In genomic region chr1:53224775-53225174, GRCm38 (mm10) we compare ENCODE assay signal across 26 mouse cellular contexts. TPM values are rescaled to one million over a fixed set of nuclear protein-coding genes. Genes with fewer than 3 reads are reported as not detected.
DNase-seq lines count a peak whose midpoint lies in the region; ATAC-seq and TF ChIP-seq lines count a peak whose summit lies in the region.
"Had no signal": no experiment of that assay in that cellular context is flagged by ENCODE, and none has a peak within 500 bp of the region (broad histone marks: within the 10 kb centered on the region; RNA-seq: fewer than 3 reads in every experiment).

No protein-coding gene starts in this region.

- no peak overlapping the region for H3K9ac ChIP-seq in forebrain, embryonic 15.5 days (replicated peaks)
- H3K9ac ChIP-seq in neural tube, embryonic 12.5 days = no peak overlapping the region
- H3K9ac ChIP-seq: embryonic facial prominence, embryonic 12.5 days; heart, embryonic 15.5 days; hindbrain, embryonic 13.5 days had no signal

- no peaks in the 10 kb centered on the region for H3K9me3 ChIP-seq in forebrain, embryonic 15.5 days
- no peaks in the 10 kb centered on the region for H3K9me3 ChIP-seq in forebrain, embryonic 10.5 days
- no peaks in the 10 kb centered on the region for H3K9me3 ChIP-seq in neural tube, embryonic 12.5 days
- H3K9me3 ChIP-seq: embryonic facial prominence, embryonic 12.5 days; heart, embryonic 10.5 days; heart, embryonic 15.5 days; hindbrain, embryonic 13.5 days had no signal

- no peak overlapping the region for H3K4me2 ChIP-seq in forebrain, embryonic 15.5 days (replicated peaks)
- H3K4me2 ChIP-seq in neural tube, embryonic 12.5 days (replicated peaks) = no peak overlapping the region
- H3K4me2 ChIP-seq: embryonic facial prominence, embryonic 12.5 days; heart, embryonic 15.5 days; hindbrain, embryonic 13.5 days had no signal

- no peak overlapping the region for H3K4me3 ChIP-seq in forebrain, embryonic 15.5 days
- no peak overlapping the region for H3K4me3 ChIP-seq in forebrain, embryonic 10.5 days
- H3K4me3 ChIP-seq in gastrocnemius, adult 2 months = no peak overlapping the region
- no peak overlapping the region for H3K4me3 ChIP-seq in neural tube, embryonic 12.5 days
- H3K4me3 ChIP-seq in lung, adult 2 months (replicated peaks; ENCODE audit: extremely low read depth, low read depth, low read length) = no peak overlapping the region
- H3K4me3 ChIP-seq: embryonic facial prominence, embryonic 12.5 days; heart, embryonic 10.5 days; heart, embryonic 15.5 days; hindbrain, embryonic 13.5 days had no signal

- 0 out of 2 replicates have a peak, but pooled peaks have one; percentile 48 for ATAC-seq in forebrain, embryonic 15.5 days (replicated peaks)
- peak; percentile 48; the same call in 1 of the 2 replicates for ATAC-seq in neural tube, embryonic 12.5 days (ENCODE audit: low FRiP score, low read depth)

- no peaks in the 10 kb centered on the region for H3K27me3 ChIP-seq in forebrain, embryonic 15.5 days
- H3K27me3 ChIP-seq in forebrain, embryonic 10.5 days (ENCODE audit: poor library complexity, severe bottlenecking) = no peaks in the 10 kb centered on the region
- H3K27me3 ChIP-seq in neural tube, embryonic 12.5 days (replicated peaks) = no peaks in the 10 kb centered on the region
- H3K27me3 ChIP-seq: embryonic facial prominence, embryonic 12.5 days; heart, embryonic 15.5 days; hindbrain, embryonic 13.5 days had no signal

- no peak for TF ChIP-seq POLR2A in brain, embryonic 14.5 days (IDR thresholded peaks at IDR 0.05; ENCODE audit: borderline replicate concordance, extremely low read depth, insufficient read depth, insufficient read length, poor library complexity, severe bottlenecking)
- no peak for TF ChIP-seq POLR2A in lung, adult 2 months (IDR thresholded peaks at IDR 0.05; ENCODE audit: borderline replicate concordance, extremely low read depth, low read depth, low read length)

- H3K4me1 ChIP-seq in forebrain, embryonic 15.5 days = no peaks in the 10 kb centered on the region
- no peaks in the 10 kb centered on the region for H3K4me1 ChIP-seq in forebrain, embryonic 10.5 days
- no peaks in the 10 kb centered on the region for H3K4me1 ChIP-seq in neural tube, embryonic 12.5 days
- H3K4me1 ChIP-seq in lung, adult 2 months (ENCODE audit: control insufficient read depth, insufficient read depth, low read length) = no peaks in the 10 kb centered on the region
- H3K4me1 ChIP-seq: embryonic facial prominence, embryonic 12.5 days; heart, embryonic 10.5 days; heart, embryonic 15.5 days; hindbrain, embryonic 13.5 days had no signal

- intact Hi-C loops in gastrocnemius, adult 2 months (cut with DNase I) = no loop called here

- no peaks in the 10 kb centered on the region for H3K36me3 ChIP-seq in forebrain, embryonic 15.5 days
- peaks cover 19% of the 10 kb centered on the region for H3K36me3 ChIP-seq in forebrain, embryonic 10.5 days (replicated peaks)
- H3K36me3 ChIP-seq in neural tube, embryonic 12.5 days = no peaks in the 10 kb centered on the region
- H3K36me3 ChIP-seq: embryonic facial prominence, embryonic 12.5 days; heart, embryonic 15.5 days; hindbrain, embryonic 13.5 days had no signal

- no peak overlapping the region for H3K27ac ChIP-seq in forebrain, embryonic 15.5 days (replicated peaks)
- no peak overlapping the region for H3K27ac ChIP-seq in forebrain, embryonic 10.5 days
- peak overlapping the region; percentile 84 for H3K27ac ChIP-seq in gastrocnemius, adult 2 months
- no peak overlapping the region for H3K27ac ChIP-seq in neural tube, embryonic 12.5 days
- H3K27ac ChIP-seq: embryonic facial prominence, embryonic 12.5 days; heart, embryonic 10.5 days; heart, embryonic 15.5 days; hindbrain, embryonic 13.5 days; hindbrain, postnatal 0 days had no signal

- no peak for TF ChIP-seq CTCF in gastrocnemius, adult 2 months (IDR thresholded peaks at IDR 0.05)
- no peak for TF ChIP-seq CTCF in brain, embryonic 14.5 days (IDR thresholded peaks at IDR 0.05; ENCODE audit: borderline replicate concordance, extremely low read depth, insufficient read depth, insufficient read length)
- TF ChIP-seq CTCF in lung, adult 2 months (IDR thresholded peaks at IDR 0.05; ENCODE audit: insufficient read depth, low read length) = no peak

- DNase-seq in forebrain, embryonic 10.5 days (ENCODE audit: extremely low spot score, low spot score) = no peak
- no peak for DNase-seq in gastrocnemius, adult 2 months
- no peak for DNase-seq in gastrocnemius, adult 8-10 months (ENCODE audit: low spot score in 2 of 2)
- no peak for DNase-seq in neural tube, embryonic 10.5 days (ENCODE audit: extremely low spot score, low spot score)
- DNase-seq in brain, embryonic 14.5 days (ENCODE audit: low read depth) = peak; percentile 13
- DNase-seq in lung, adult 2 months = no peak
- DNase-seq: adrenal gland, adult 8-10 months; adrenal gland, postnatal 36 days; cerebellum, adult 11-12 months; cerebellum, postnatal 25 days; gastrocnemius, postnatal 36 days; heart, adult 18-20 months; heart, postnatal 14 days; kidney, adult 11 months had no signal

- WGBS in forebrain, embryonic 15.5 days = 65% methylated on average over 1 of the region's 1 CpGs
- 76% methylated on average over 1 of the region's 1 CpGs for WGBS in forebrain, embryonic 10.5 days
- 80% methylated on average over 1 of the region's 1 CpGs for WGBS in neural tube, embryonic 12.5 days
- 91% methylated on average over 1 of the region's 1 CpGs for WGBS in lung, adult 2 months

RNA-seq across cellular contexts. Expression of gene 1700019A02Rik, which starts 37.3 kb away (rescaled TPM):
- polyA plus RNA-seq in forebrain, embryonic 15.5 days (2015; fragmentation: Nextera tagmentation; extraction: Ambion mirVana) = not detected in 2 replicates
- polyA plus RNA-seq in forebrain, embryonic 10.5 days (2016; fragmentation: Nextera tagmentation; extraction: Ambion mirVana) = not detected in 2 replicates
- total RNA-seq in gastrocnemius, adult 2 months (2021) = not detected
- total RNA-seq in gastrocnemius, adult 8-10 months (2022) = not detected
- polyA plus RNA-seq in neural tube, embryonic 12.5 days (2016; fragmentation: Nextera tagmentation; extraction: Ambion mirVana) = not detected in 2 replicates
- polyA plus RNA-seq in brain, embryonic 14.5 days (2012; rRNA removed) = 0.13 TPM in 1 of 2 replicates, not detected in the other
- polyA plus RNA-seq in lung, adult 2 months (2012; rRNA removed) = not detected in 2 replicates
- total RNA-seq: adrenal gland, adult 8-10 months; adrenal gland, postnatal 36 days; gastrocnemius, adult 18-20 months; gastrocnemius, postnatal 36 days; heart, adult 18-20 months; heart, postnatal 14 days; hematopoietic stem cell, adult 5-6 weeks; hindbrain, postnatal 0 days had no signal
- polyA plus RNA-seq: cortical plate, adult 2 months; embryonic facial prominence, embryonic 12.5 days; frontal cortex, adult 2 months; heart, embryonic 10.5 days; heart, embryonic 15.5 days; hindbrain, embryonic 13.5 days; hindbrain, postnatal 0 days; intestine, embryonic 14.5 days had no signal
